Mouse (Mus musculus): Measurements from ENCODE around the gene Grhpr. TPM values are rescaled to one million over a fixed set of nuclear protein-coding genes. Genes with fewer than 3 reads are reported as not detected.
A peak's percentile ranks its signal among the peaks of the same experiment; 100 is the strongest.

Grhpr gene
- polyA plus RNA-seq, 1 experiment from 2014 or later: 30.9 TPM

DNA sequence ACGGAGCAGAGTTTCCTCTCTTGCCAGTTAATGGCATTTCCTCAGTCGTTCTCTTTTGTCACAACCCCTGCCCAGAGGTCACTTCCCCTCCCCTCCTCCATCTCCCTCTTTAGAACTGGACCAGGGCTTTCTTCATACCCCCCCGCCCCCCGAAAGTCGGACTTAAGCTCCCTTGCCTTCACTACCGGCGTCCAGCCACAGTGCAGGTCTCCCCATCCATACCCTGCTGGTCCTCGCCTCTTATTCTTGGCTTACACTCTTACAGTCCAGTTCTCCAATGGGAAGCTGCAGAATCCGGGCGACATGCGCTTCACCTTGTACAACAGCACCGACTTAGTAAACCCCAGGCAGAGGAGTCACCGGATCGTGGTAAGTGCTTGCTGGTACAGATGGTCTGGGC is 37.8 kb downstream of the Grhpr start:
- TF ChIP-seq EP300 (IDR thresholded peaks at IDR 0.05) (no peak), CTCF (IDR thresholded peaks at IDR 0.05) (no peak)
- no peaks in the 10 kb centered on the region for H3K4me1 ChIP-seq (ENCODE audit: insufficient read depth, low read depth, low read length)
- no peaks in the 10 kb centered on the region for H3K36me3 ChIP-seq (ENCODE audit: insufficient read depth, low read length)
- no peak overlapping the region; the same call in 1 of the 2 replicates for H3K9ac ChIP-seq (replicated peaks; ENCODE audit: low read depth)
- peak overlapping the region; percentile 90 for H3K4me2 ChIP-seq (replicated peaks; ENCODE audit: low read depth, low read length)
- no peaks in the 10 kb centered on the region for H3K27me3 ChIP-seq (replicated peaks; ENCODE audit: insufficient read depth, low read length)
- no peak overlapping the region for H3K27ac ChIP-seq (ENCODE audit: low read length)
- DNase-seq (ENCODE audit: low spot score) (no peak), ATAC-seq (no peak)
- WGBS: 3% methylated on average over 13 of the region's 14 CpGs
- H3K9me3 ChIP-seq (ENCODE audit: low read length): no peaks in the 10 kb centered on the region
- H3K4me3 ChIP-seq (ENCODE audit: low read depth, low read length): peak overlapping the region; percentile 50

DNA sequence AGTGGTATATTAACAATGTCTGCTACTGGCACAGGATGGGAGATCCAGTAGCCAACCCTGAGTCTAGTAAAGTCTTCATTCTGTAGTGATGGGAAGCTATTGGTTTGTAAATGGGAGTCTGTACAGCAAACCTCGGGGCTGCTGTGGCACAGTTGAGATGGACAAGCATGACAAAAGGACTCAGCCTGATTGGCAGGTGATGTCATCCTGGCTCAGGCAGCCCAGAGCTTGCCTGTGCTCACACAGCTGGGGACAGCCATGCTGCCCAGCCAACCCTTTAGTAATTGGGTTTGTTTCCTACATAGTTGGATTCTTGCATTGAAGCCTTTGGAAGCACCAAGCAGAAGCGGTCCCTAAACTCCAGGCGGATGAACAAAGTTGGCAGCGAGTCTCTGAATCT is 45.3 kb downstream of the Grhpr start:
- Histone ChIP-seq H3K27me3 (replicated peaks; ENCODE audit: insufficient read depth, low read length) (no peaks in the 10 kb centered on the region), H3K4me2 (replicated peaks; ENCODE audit: low read depth, low read length) (no peak overlapping the region), H3K4me3 (ENCODE audit: low read depth, low read length) (no peak overlapping the region), H3K36me3 (ENCODE audit: insufficient read depth, low read length) (no peaks in the 10 kb centered on the region), H3K9me3 (ENCODE audit: low read length) (no peaks in the 10 kb centered on the region), H3K4me1 (ENCODE audit: insufficient read depth, low read depth, low read length) (no peaks in the 10 kb centered on the region), H3K9ac (replicated peaks; ENCODE audit: low read depth) (no peak overlapping the region), H3K27ac (ENCODE audit: low read length) (no peak overlapping the region)
- TF ChIP-seq EP300 (IDR thresholded peaks at IDR 0.05) (no peak), CTCF (IDR thresholded peaks at IDR 0.05) (no peak)
- DNase-seq (ENCODE audit: low spot score) (no peak), ATAC-seq (no peak)
- 94% methylated on average over 4 of the region's 4 CpGs for WGBS

DNA sequence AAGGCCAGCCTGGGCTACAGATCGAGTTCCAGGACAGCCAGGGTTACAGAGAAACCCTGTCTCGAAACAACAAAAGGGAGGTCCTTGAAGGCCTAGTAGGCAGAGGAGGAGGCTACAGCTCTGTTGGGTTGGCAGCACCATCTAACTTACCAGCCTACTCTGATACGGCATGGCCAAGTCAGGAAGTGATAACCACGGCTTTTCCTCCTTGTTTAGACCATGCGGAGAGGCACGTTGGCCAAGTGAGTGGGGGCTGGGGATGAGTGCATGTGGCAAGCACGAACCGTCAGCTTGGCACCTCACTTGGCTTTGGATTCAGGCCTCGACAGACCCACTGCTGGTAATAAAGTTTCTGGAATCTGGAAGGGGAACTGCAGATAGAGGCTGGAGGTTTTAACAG is 51.4 kb downstream of the Grhpr start:
- DNase-seq (ENCODE audit: low spot score) (no peak), ATAC-seq (no peak)
- H3K9ac ChIP-seq (replicated peaks; ENCODE audit: low read depth): no peak overlapping the region
- H3K27ac ChIP-seq (ENCODE audit: low read length): no peak overlapping the region
- peaks cover 3% of the 10 kb centered on the region; the same call in 1 of the 2 replicates for H3K36me3 ChIP-seq (ENCODE audit: insufficient read depth, low read length)
- H3K27me3 ChIP-seq (replicated peaks; ENCODE audit: insufficient read depth, low read length): no peaks in the 10 kb centered on the region
- H3K9me3 ChIP-seq (ENCODE audit: low read length): no peaks in the 10 kb centered on the region
- no peak overlapping the region for H3K4me2 ChIP-seq (replicated peaks; ENCODE audit: low read depth, low read length)
- TF ChIP-seq CTCF (IDR thresholded peaks at IDR 0.05) (no peak), EP300 (IDR thresholded peaks at IDR 0.05) (no peak)
- 0 out of 2 replicates have a peak, but pooled peaks cover under 1% of the 10 kb centered on the region for H3K4me1 ChIP-seq (ENCODE audit: insufficient read depth, low read depth, low read length)
- no peak overlapping the region for H3K4me3 ChIP-seq (ENCODE audit: low read depth, low read length)
- WGBS: 83% methylated on average over 9 of the region's 9 CpGs

DNA sequence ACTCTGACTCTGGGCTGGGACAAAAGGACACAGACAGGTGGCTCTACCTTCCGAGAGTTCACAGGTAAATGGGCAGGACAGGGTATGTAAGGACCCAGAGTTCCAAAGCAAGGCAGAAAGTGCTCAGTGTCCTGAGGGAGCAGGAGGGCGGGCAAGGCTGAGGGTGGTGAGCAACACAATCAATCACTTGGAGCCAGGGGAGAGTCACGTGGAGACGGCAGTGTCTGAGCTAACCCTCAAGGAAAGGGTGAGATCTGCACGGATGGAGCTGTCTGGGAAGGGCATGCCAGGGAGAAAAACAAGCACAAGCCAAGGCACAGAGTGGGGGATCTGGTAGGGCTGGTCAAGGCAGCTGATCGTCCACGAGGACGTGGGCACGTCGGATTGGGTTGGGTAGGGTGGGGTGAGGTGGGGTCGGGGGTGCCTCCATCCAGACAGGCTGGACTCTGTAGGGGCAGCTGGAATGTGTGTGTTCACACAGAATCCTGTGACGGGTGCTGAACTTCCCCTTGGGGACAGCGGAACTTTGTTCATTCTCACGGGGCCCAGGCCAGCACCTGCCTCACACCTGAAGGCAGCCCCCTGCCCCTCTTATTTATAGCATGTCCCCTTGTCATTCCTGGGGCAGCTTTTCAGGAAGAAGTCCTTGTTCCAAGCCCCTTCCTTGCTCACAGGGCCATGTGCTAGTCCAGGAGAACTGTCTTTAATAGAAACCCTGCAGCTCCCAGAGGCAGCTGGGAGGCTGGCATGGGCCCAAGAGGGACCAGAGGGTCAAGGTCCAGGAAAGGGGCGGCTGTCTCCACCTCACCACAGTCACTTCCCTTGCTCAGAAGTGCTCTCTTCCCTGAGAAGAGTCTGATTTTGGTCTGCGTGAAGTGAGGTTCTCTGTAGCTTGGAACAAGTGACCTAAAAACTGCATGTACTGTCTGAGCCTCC is 53.8 kb downstream of the Grhpr start:
- H3K4me1 ChIP-seq (ENCODE audit: insufficient read depth, low read depth, low read length): 0 out of 2 replicates have a peak, but pooled peaks cover 3% of the 10 kb centered on the region
- ATAC-seq: 0 out of 2 replicates have a peak, but pooled peaks have one; percentile 29
- H3K9me3 ChIP-seq (ENCODE audit: low read length): no peaks in the 10 kb centered on the region
- no peak overlapping the region for H3K4me2 ChIP-seq (replicated peaks; ENCODE audit: low read depth, low read length)
- DNase-seq (ENCODE audit: low spot score): peak; percentile 23
- H3K27ac ChIP-seq (ENCODE audit: low read length): no peak overlapping the region
- H3K27me3 ChIP-seq (replicated peaks; ENCODE audit: insufficient read depth, low read length): no peaks in the 10 kb centered on the region
- TF ChIP-seq EP300 (IDR thresholded peaks at IDR 0.05): no peak
- TF ChIP-seq CTCF (IDR thresholded peaks at IDR 0.05): no peak
- H3K36me3 ChIP-seq (ENCODE audit: insufficient read depth, low read length): peaks cover 3% of the 10 kb centered on the region; the same call in 1 of the 2 replicates
- H3K4me3 ChIP-seq (ENCODE audit: low read depth, low read length): no peak overlapping the region
- no peak overlapping the region for H3K9ac ChIP-seq (replicated peaks; ENCODE audit: low read depth)
- 54% methylated on average over 16 of the region's 16 CpGs for WGBS

DNA sequence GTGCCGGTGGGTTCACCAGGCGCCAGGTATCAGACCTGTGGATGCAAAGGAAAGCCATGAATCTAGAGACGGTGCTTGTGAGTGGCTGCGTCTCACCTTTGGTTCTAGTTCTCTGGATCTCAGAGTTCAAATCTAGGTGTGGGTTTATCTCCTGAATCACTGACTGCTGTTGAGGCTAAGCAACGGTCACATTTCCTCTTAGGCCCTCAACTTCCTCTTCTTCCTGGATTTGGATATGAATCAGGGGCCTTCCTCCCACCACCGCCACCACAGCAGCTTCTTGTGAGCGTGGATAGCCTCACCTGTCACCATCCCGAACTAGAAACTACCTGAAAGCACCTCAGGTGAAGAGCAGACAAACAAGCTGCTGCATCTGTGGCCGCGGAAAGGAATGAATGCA is 54.9 kb downstream of the Grhpr start:
- no peak for ATAC-seq
- Histone ChIP-seq H3K9ac (replicated peaks; ENCODE audit: low read depth) (no peak overlapping the region), H3K4me2 (replicated peaks; ENCODE audit: low read depth, low read length) (no peak overlapping the region), H3K4me3 (ENCODE audit: low read depth, low read length) (no peak overlapping the region), H3K9me3 (ENCODE audit: low read length) (no peaks in the 10 kb centered on the region), H3K36me3 (ENCODE audit: insufficient read depth, low read length) (peaks cover 3% of the 10 kb centered on the region; the same call in 1 of the 2 replicates), H3K27ac (ENCODE audit: low read length) (no peak overlapping the region), H3K27me3 (replicated peaks; ENCODE audit: insufficient read depth, low read length) (no peaks in the 10 kb centered on the region), H3K4me1 (ENCODE audit: insufficient read depth, low read depth, low read length) (0 out of 2 replicates have a peak, but pooled peaks cover 3% of the 10 kb centered on the region)
- TF ChIP-seq CTCF (IDR thresholded peaks at IDR 0.05) (no peak), EP300 (IDR thresholded peaks at IDR 0.05) (no peak)
- 85% methylated on average over 10 of the region's 10 CpGs for WGBS
- DNase-seq (ENCODE audit: low spot score): no peak

DNA sequence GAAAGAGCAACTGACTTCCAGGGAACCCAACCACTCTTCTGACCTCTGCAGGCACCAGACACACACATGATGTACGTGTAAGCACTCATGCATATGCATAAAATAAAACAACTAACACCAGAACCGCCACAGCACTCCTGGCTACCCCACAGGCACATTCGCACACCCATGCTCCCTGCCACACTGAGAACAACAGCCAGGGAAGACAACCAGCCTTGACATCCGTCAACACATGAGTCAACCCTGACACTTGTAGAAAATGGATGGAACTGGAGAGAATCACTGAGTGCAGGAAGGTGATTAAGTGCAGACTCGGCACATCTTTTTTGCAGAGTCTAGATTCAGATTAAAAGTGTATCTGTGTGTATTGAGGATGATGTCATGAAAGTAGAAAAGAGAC is 55.4 kb downstream of the Grhpr start:
- no peak overlapping the region for H3K9ac ChIP-seq (replicated peaks; ENCODE audit: low read depth)

More for the DNA sequence above, 55.4 kb downstream of the Grhpr start:
- H3K4me2 ChIP-seq (replicated peaks; ENCODE audit: low read depth, low read length): no peak overlapping the region
- WGBS: 82% methylated on average over 5 of the region's 5 CpGs
- TF ChIP-seq EP300 (IDR thresholded peaks at IDR 0.05) (no peak), CTCF (IDR thresholded peaks at IDR 0.05) (no peak)
- H3K4me3 ChIP-seq (ENCODE audit: low read depth, low read length): no peak overlapping the region
- H3K27ac ChIP-seq (ENCODE audit: low read length): no peak overlapping the region
- H3K9me3 ChIP-seq (ENCODE audit: low read length): no peaks in the 10 kb centered on the region
- H3K4me1 ChIP-seq (ENCODE audit: insufficient read depth, low read depth, low read length): 0 out of 2 replicates have a peak, but pooled peaks cover 3% of the 10 kb centered on the region
- H3K36me3 ChIP-seq (ENCODE audit: insufficient read depth, low read length): peaks cover 3% of the 10 kb centered on the region; the same call in 1 of the 2 replicates
- no peaks in the 10 kb centered on the region for H3K27me3 ChIP-seq (replicated peaks; ENCODE audit: insufficient read depth, low read length)
- ATAC-seq (no peak), DNase-seq (ENCODE audit: low spot score) (no peak)

Data from lung, postnatal 0 days (tissue).